Mouse (Mus musculus): ENCODE data around the gene Calu. TPM values are rescaled to one million over a fixed set of nuclear protein-coding genes. Genes with fewer than 3 reads are reported as not detected.
"Not testable (repeated sequence)": the region's sequence is repeated elsewhere in the genome, so short reads cannot be mapped to it uniquely, and the experiment has no call there.

Calu gene
- polyA plus RNA-seq, 1 experiment from 2014 or later: 240 TPM

DNA sequence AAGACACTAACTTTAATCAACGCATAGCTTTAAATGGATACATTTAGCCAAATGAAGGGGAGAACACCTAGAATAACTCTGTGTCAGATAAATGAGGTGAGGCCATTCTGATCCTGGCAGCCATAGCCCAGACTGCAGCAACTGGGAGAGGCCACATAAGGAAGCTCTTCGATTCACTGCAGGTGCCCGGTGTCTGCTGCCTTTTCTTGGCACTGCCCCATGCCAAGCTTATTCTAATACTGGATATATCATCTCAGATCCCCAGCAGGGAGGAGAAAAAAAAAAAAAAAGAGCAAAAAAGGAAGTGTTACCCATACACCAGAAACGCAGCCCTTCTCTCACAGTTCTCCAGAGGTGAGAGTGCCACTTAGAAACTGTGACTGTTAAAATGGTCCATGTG lies 29.5 kb downstream of the Calu start:
- DNase-seq (ENCODE audit: low spot score) (no peak), ATAC-seq (replicated peaks; ENCODE audit: low FRiP score) (no peak)
- Histone ChIP-seq H3K27ac (ENCODE audit: low read depth, low read length) (no peak overlapping the region), H3K9me3 (ENCODE audit: control insufficient read depth, low read length) (no peaks in the 10 kb centered on the region), H3K36me3 (ENCODE audit: control insufficient read depth, insufficient read depth, low read length) (no peaks in the 10 kb centered on the region; the same call in 1 of the 2 replicates), H3K4me1 (replicated peaks; ENCODE audit: control insufficient read depth, insufficient read depth, low read length) (no peaks in the 10 kb centered on the region), H3K27me3 (ENCODE audit: control insufficient read depth, insufficient read depth, low read length) (no peaks in the 10 kb centered on the region), H3K4me3 (ENCODE audit: low read depth, low read length) (no peak overlapping the region), H3K4me2 (ENCODE audit: low read depth, low read length, severe bottlenecking) (no peak overlapping the region), H3K9ac (ENCODE audit: low read length) (no peak overlapping the region)
- WGBS: 94% methylated on average over 4 of the region's 4 CpGs

DNA sequence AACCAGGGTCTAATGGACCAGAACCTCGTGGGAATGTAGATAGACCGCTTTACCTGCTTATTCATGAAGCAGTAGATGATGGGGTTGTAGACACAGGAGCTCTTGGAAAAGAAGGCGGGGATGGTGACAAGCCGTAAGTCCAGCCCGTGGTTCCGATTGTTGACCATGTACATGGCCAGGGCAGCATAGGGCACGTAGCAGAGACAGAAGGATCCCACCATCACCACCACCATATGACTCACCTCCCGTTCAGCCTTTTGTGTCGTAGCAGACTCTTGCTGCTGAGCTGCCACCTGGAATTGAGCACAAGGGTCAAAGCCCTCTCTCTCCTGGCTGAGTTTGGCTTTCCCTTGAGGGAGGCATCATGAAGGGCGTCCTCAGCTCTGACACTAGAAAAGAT lies 30.8 kb downstream of the Calu start:
- Histone ChIP-seq H3K27me3 (ENCODE audit: control insufficient read depth, insufficient read depth, low read length) (no peaks in the 10 kb centered on the region), H3K4me2 (ENCODE audit: low read depth, low read length, severe bottlenecking) (no peak overlapping the region), H3K27ac (ENCODE audit: low read depth, low read length) (no peak overlapping the region), H3K4me1 (replicated peaks; ENCODE audit: control insufficient read depth, insufficient read depth, low read length) (no peaks in the 10 kb centered on the region), H3K9me3 (ENCODE audit: control insufficient read depth, low read length) (no peaks in the 10 kb centered on the region), H3K9ac (ENCODE audit: low read length) (no peak overlapping the region), H3K4me3 (ENCODE audit: low read depth, low read length) (no peak overlapping the region), H3K36me3 (ENCODE audit: control insufficient read depth, insufficient read depth, low read length) (no peaks in the 10 kb centered on the region; the same call in 1 of the 2 replicates)
- WGBS: 94% methylated on average over 10 of the region's 10 CpGs
- no peak for ATAC-seq (replicated peaks; ENCODE audit: low FRiP score)
- no peak for DNase-seq (ENCODE audit: low spot score)

DNA sequence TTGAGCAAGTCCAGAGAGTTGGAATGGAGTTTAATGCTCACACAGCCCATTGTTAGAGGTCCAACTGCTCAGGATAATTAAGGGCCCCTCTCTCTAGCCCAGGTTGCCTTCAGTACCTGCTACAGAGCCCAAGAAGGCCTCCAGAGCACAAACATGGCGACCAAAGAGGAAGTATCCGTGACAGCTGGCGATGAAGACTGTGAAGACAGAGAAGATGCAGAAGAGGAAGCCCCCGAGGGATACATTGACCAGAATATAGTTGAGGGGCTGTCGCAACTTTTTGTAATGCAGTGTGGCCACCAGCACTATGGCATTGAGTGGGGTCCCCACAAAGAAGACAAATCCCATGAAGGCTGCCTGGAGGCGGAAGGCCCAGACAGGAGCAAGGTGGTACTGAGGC lies 32.1 kb downstream of the Calu start:
- WGBS: 91% methylated on average over 6 of the region's 6 CpGs
- Histone ChIP-seq H3K27me3 (ENCODE audit: control insufficient read depth, insufficient read depth, low read length) (no peaks in the 10 kb centered on the region), H3K27ac (ENCODE audit: low read depth, low read length) (no peak overlapping the region), H3K36me3 (ENCODE audit: control insufficient read depth, insufficient read depth, low read length) (no peaks in the 10 kb centered on the region; the same call in 1 of the 2 replicates), H3K4me1 (replicated peaks; ENCODE audit: control insufficient read depth, insufficient read depth, low read length) (no peaks in the 10 kb centered on the region), H3K4me3 (ENCODE audit: low read depth, low read length) (no peak overlapping the region), H3K9me3 (ENCODE audit: control insufficient read depth, low read length) (no peaks in the 10 kb centered on the region), H3K4me2 (ENCODE audit: low read depth, low read length, severe bottlenecking) (no peak overlapping the region), H3K9ac (ENCODE audit: low read length) (no peak overlapping the region)
- ATAC-seq (replicated peaks; ENCODE audit: low FRiP score) (no peak), DNase-seq (ENCODE audit: low spot score) (no peak)

DNA sequence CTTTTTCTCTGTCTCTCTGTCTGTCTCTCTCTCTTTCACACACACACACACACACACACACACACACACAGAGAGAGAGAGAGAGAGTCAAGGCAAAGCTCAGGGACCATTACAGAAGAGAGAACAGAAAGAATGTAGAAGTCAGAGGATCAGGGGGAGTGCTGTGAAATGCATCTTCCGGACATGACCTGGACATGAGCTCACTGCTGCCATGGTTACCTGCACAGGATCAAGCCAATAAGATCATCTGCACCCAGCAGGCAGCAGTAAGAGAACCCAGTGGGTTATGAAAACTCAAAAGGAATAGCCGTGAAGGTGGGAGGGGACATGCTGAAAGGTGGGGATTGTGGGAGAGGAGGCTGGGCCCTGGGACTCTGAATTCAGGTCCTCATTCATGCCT lies 34.6 kb downstream of the Calu start:
- H3K27me3 ChIP-seq (ENCODE audit: control insufficient read depth, insufficient read depth, low read length): no peaks in the 10 kb centered on the region
- H3K36me3 ChIP-seq (ENCODE audit: control insufficient read depth, insufficient read depth, low read length): no peaks in the 10 kb centered on the region
- no peak overlapping the region for H3K9ac ChIP-seq (ENCODE audit: low read length)
- ATAC-seq (replicated peaks; ENCODE audit: low FRiP score): no peak
- no peak overlapping the region for H3K4me2 ChIP-seq (ENCODE audit: low read depth, low read length, severe bottlenecking)
- 48% methylated on average over 2 of the region's 2 CpGs for WGBS
- no peaks in the 10 kb centered on the region; the same call in 1 of the 2 replicates for H3K4me1 ChIP-seq (replicated peaks; ENCODE audit: control insufficient read depth, insufficient read depth, low read length)
- H3K27ac ChIP-seq (ENCODE audit: low read depth, low read length): no peak overlapping the region
- no peaks in the 10 kb centered on the region for H3K9me3 ChIP-seq (ENCODE audit: control insufficient read depth, low read length)
- no peak for DNase-seq (ENCODE audit: low spot score)
- H3K4me3 ChIP-seq (ENCODE audit: low read depth, low read length): no peak overlapping the region

DNA sequence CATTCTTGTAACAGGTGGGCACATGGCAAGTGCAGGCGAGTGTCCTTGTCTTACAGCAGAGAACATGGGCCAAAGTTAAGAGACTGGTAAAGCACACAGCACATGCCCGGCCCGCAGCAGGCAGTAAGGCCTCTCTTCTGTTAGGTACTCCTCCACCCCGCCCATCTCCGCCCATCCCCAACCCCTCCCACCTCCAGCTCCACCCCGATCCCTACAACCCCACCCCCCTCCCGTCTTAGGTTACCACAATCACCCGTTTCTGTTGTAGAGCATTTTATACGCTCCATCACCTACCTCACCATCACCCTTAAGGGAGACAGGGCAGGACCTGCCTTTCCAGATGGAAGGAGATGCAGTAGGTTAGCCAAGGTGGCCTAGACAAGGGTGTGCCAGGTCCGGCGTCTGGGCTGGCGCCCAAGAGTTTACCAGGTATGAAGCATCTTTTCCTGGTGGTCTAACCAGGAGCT lies 40.2 kb downstream of the Calu start, which contains the start of gene Opn1sw:
Gene Opn1sw (minus strand): TSS at position 417 of the 467 bp plus-strand sequence.
- 2% methylated on average over 12 of the region's 12 CpGs for WGBS
- no peak within 1 kb of the TSS for H3K9ac ChIP-seq (ENCODE audit: low read length)
- H3K4me3 ChIP-seq (ENCODE audit: low read depth, low read length): no peak within 1 kb of the TSS
- ATAC-seq (replicated peaks; ENCODE audit: low FRiP score) (no peak), DNase-seq (ENCODE audit: low spot score) (peak; percentile 67)
- peak within 1 kb of the TSS; percentile 28 for H3K4me2 ChIP-seq (ENCODE audit: low read depth, low read length, severe bottlenecking)
- H3K9me3 ChIP-seq (ENCODE audit: control insufficient read depth, low read length): no peaks in the 10 kb centered on the region
- H3K36me3 ChIP-seq (ENCODE audit: control insufficient read depth, insufficient read depth, low read length): no peaks in the 10 kb centered on the region
- H3K4me1 ChIP-seq (replicated peaks; ENCODE audit: control insufficient read depth, insufficient read depth, low read length): peaks cover 6% of the 10 kb centered on the region; the same call in 1 of the 2 replicates
- no peak within 1 kb of the TSS for H3K27ac ChIP-seq (ENCODE audit: low read depth, low read length)
- no peaks in the 10 kb centered on the region; the same call in 1 of the 2 replicates for H3K27me3 ChIP-seq (ENCODE audit: control insufficient read depth, insufficient read depth, low read length)

DNA sequence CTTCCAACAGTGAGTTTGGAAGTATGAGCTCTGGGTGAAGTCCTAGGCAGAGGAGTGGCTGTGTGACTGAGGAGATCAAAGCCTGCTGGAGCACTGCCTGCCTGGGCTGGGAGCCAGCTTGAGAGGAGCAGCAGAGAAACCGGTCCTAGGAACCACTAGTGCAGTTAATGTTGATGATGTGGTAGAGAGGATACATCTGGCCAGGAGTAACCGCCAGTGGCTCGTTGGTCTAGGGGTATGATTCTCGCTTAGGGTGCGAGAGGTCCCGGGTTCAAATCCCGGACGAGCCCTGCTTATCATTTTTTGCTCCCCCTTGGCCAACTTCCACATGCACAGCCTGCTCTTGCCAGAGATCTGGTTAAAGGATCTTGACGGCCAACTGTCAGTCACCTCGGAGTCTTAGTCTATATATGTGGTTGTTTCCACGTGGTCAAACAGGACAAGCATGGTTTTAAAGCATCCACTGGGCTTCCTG lies 40.8 kb downstream of the Calu start:
- Histone ChIP-seq H3K27me3 (ENCODE audit: control insufficient read depth, insufficient read depth, low read length) (no peaks in the 10 kb centered on the region; the same call in 1 of the 2 replicates), H3K4me3 (ENCODE audit: low read depth, low read length) (no peak overlapping the region), H3K9ac (ENCODE audit: low read length) (no peak overlapping the region), H3K36me3 (ENCODE audit: control insufficient read depth, insufficient read depth, low read length) (no peaks in the 10 kb centered on the region), H3K4me2 (ENCODE audit: low read depth, low read length, severe bottlenecking) (peak overlapping the region; percentile 28; the same call in 1 of the 2 replicates), H3K9me3 (ENCODE audit: control insufficient read depth, low read length) (no peaks in the 10 kb centered on the region), H3K27ac (ENCODE audit: low read depth, low read length) (no peak overlapping the region), H3K4me1 (replicated peaks; ENCODE audit: control insufficient read depth, insufficient read depth, low read length) (peaks cover 6% of the 10 kb centered on the region; the same call in 1 of the 2 replicates)
- 16% methylated on average over 11 of the region's 11 CpGs for WGBS
- ATAC-seq (replicated peaks; ENCODE audit: low FRiP score) (no peak), DNase-seq (ENCODE audit: low spot score) (peak; percentile 61)

DNA sequence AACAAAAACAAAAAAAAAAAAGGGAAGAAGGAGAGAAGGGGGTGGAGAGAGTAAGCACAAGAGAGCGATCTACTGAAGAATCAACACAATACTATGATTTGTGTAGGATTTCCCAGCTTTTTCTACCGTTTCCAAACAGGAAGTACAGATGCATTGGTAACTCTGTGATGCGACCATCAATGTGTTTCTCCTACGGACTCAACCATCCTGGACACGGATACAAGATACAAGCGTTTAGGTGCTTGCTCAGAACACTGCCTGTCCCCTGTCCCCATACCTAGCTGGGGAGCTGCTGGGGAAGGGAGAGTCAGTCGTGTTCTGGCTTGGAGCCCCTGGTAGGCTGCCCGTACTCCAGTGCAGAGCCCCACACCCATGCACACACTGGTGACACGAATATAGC lies 41.6 kb downstream of the Calu start:
- Histone ChIP-seq H3K4me1 (replicated peaks; ENCODE audit: control insufficient read depth, insufficient read depth, low read length) (peaks cover 6% of the 10 kb centered on the region; the same call in 1 of the 2 replicates), H3K9ac (ENCODE audit: low read length) (no peak overlapping the region), H3K9me3 (ENCODE audit: control insufficient read depth, low read length) (no peaks in the 10 kb centered on the region), H3K36me3 (ENCODE audit: control insufficient read depth, insufficient read depth, low read length) (no peaks in the 10 kb centered on the region), H3K27ac (ENCODE audit: low read depth, low read length) (no peak overlapping the region), H3K4me3 (ENCODE audit: low read depth, low read length) (no peak overlapping the region), H3K27me3 (ENCODE audit: control insufficient read depth, insufficient read depth, low read length) (no peaks in the 10 kb centered on the region; the same call in 1 of the 2 replicates), H3K4me2 (ENCODE audit: low read depth, low read length, severe bottlenecking) (no peak overlapping the region)
- WGBS: 60% methylated on average over 9 of the region's 9 CpGs
- DNase-seq (ENCODE audit: low spot score): no peak
- ATAC-seq (replicated peaks; ENCODE audit: low FRiP score): no peak

DNA sequence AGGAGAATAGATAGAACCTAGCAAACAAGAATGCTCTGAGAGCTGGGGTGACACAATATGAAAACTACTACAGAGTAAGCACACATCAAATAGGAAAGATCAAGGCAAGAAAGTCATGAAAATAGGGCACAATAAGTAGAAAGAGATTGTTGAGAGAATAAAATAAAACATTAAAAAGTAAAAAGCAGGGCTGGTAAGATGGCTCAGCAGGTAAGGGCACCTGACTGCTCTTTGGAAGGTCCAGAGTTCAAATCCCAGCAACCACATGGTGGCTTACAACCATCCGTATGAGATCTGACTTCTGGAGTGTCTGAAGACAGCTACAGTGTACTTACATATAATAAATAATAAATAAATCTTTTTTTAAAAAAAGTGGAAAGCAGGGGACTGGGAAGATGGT lies 42.6 kb downstream of the Calu start:
- H3K27ac ChIP-seq (ENCODE audit: low read depth, low read length); H3K4me2 ChIP-seq (ENCODE audit: low read depth, low read length, severe bottlenecking); ATAC-seq (replicated peaks; ENCODE audit: low FRiP score); H3K4me3 ChIP-seq (ENCODE audit: low read depth, low read length); H3K9ac ChIP-seq (ENCODE audit: low read length); H3K36me3 ChIP-seq (ENCODE audit: control insufficient read depth, insufficient read depth, low read length); H3K27me3 ChIP-seq (ENCODE audit: control insufficient read depth, insufficient read depth, low read length); H3K9me3 ChIP-seq (ENCODE audit: control insufficient read depth, low read length); H3K4me1 ChIP-seq (replicated peaks; ENCODE audit: control insufficient read depth, insufficient read depth, low read length); DNase-seq (ENCODE audit: low spot score): not testable (repeated sequence)
- WGBS: 79% methylated on average over 1 of the region's 1 CpGs

DNA sequence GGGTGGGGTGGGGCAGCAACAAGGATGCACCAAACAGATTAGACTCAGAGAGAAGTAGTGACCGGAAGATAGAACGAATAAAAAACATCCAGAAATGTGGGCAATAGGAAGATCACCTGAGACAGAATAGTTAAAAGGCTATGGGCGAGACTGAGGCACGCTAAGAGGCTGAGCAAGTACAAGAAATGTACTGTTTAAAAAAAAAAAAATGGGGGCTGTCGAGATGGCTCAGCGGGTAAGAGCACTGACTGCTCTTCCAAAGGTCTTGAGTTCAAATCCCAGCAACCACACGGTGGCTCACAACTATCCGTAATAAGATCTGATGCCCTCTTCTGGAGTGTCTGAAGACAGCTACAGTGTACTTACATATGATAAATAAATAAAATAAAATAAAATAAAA lies 43.4 kb downstream of the Calu start:
- not testable (repeated sequence) for H3K4me3 ChIP-seq (ENCODE audit: low read depth, low read length); DNase-seq (ENCODE audit: low spot score); H3K27ac ChIP-seq (ENCODE audit: low read depth, low read length); H3K36me3 ChIP-seq (ENCODE audit: control insufficient read depth, insufficient read depth, low read length); H3K9ac ChIP-seq (ENCODE audit: low read length); ATAC-seq (replicated peaks; ENCODE audit: low FRiP score); H3K9me3 ChIP-seq (ENCODE audit: control insufficient read depth, low read length); H3K4me1 ChIP-seq (replicated peaks; ENCODE audit: control insufficient read depth, insufficient read depth, low read length); H3K4me2 ChIP-seq (ENCODE audit: low read depth, low read length, severe bottlenecking); H3K27me3 ChIP-seq (ENCODE audit: control insufficient read depth, insufficient read depth, low read length)
- WGBS: 74% methylated on average over 8 of the region's 8 CpGs
